In the genomic region with DNA sequence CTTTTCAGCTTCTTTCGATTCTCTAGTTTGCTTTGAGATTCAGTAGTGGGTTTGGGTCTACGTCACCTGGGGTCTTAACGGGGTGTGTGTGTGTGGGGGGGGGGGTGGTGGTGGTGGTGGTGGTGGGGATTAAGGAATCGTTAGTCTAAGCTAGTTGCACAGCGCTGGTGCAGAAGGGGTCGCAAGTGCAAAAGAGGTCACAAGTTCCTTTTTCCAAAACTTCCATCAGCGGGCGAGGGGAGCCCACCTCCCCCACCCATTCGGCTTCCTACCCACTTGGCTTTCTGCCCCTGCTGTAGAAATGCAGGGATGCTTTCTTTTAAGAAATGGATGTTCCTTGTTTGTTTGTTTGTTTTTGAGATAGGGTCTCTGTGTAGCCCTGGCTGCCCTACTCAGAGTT, we compare ENCODE assay signal across 8 mouse cellular contexts. TPM values are rescaled to one million over a fixed set of nuclear protein-coding genes. Genes with fewer than 3 reads are reported as not detected.
DNase-seq lines count a peak whose midpoint lies in the region; ATAC-seq lines count a peak whose summit lies in the region.

No protein-coding gene starts in this region.

- ATAC-seq in heart, embryonic 12.5 days (ENCODE audit: insufficient number of reproducible peaks, low FRiP score): no peak
- ATAC-seq in forebrain, embryonic 16.5 days: 0 out of 2 replicates have a peak, but pooled peaks have one; percentile 4

- H3K9me3 ChIP-seq in heart, embryonic 12.5 days (replicated peaks): no peaks in the 10 kb centered on the region
- H3K9me3 ChIP-seq in forebrain, embryonic 16.5 days (ENCODE audit: control insufficient read depth, low read length): no peaks in the 10 kb centered on the region
- no peaks in the 10 kb centered on the region for H3K9me3 ChIP-seq in midbrain, embryonic 10.5 days (replicated peaks)

- H3K9ac ChIP-seq in heart, embryonic 12.5 days: peak overlapping the region; percentile 57
- peak overlapping the region; percentile 66 for H3K9ac ChIP-seq in forebrain, embryonic 16.5 days (replicated peaks; ENCODE audit: low read depth, low read length)

- H3K27me3 ChIP-seq in heart, embryonic 12.5 days (replicated peaks): peaks cover 4% of the 10 kb centered on the region; the same call in 1 of the 2 replicates
- H3K27me3 ChIP-seq in forebrain, embryonic 16.5 days (replicated peaks; ENCODE audit: control insufficient read depth, insufficient read depth, low read length): peaks cover 5% of the 10 kb centered on the region; the same call in 1 of the 2 replicates
- H3K27me3 ChIP-seq in midbrain, embryonic 10.5 days (ENCODE audit: low read depth, poor library complexity, severe bottlenecking): peaks cover 28% of the 10 kb centered on the region

- peaks cover 9% of the 10 kb centered on the region; the same call in 1 of the 2 replicates for H3K4me1 ChIP-seq in heart, embryonic 12.5 days (replicated peaks)
- peaks cover 6% of the 10 kb centered on the region; the same call in 1 of the 2 replicates for H3K4me1 ChIP-seq in forebrain, embryonic 16.5 days (replicated peaks; ENCODE audit: control insufficient read depth, insufficient read depth, low read length)
- peaks cover 21% of the 10 kb centered on the region for H3K4me1 ChIP-seq in midbrain, embryonic 10.5 days

- intact Hi-C loops in heart, postnatal 10 days (cut with DNase I): no loop called here
- intact Hi-C loops in gastrocnemius, postnatal 36 days (cut with DNase I): loop anchor here (5.0 kb wide), 1 partner anchor 109 kb away; no protein-coding TSS in a partner anchor

- peak overlapping the region; percentile 71 for H3K4me3 ChIP-seq in heart, embryonic 12.5 days
- peak overlapping the region; percentile 63 for H3K4me3 ChIP-seq in forebrain, embryonic 16.5 days (replicated peaks; ENCODE audit: low read length)
- H3K4me3 ChIP-seq in midbrain, embryonic 10.5 days: peak overlapping the region; percentile 67

- 0% methylated on average over 9 of the region's 9 CpGs for WGBS in heart, embryonic 12.5 days
- 0% methylated on average over 9 of the region's 9 CpGs for WGBS in forebrain, embryonic 16.5 days
- under 1% methylated on average over 9 of the region's 9 CpGs for WGBS in midbrain, embryonic 10.5 days

- H3K36me3 ChIP-seq in heart, embryonic 12.5 days: no peaks in the 10 kb centered on the region
- H3K36me3 ChIP-seq in forebrain, embryonic 16.5 days (ENCODE audit: control insufficient read depth, insufficient read depth): no peaks in the 10 kb centered on the region
- H3K36me3 ChIP-seq in midbrain, embryonic 10.5 days: no peaks in the 10 kb centered on the region

- no peak overlapping the region for H3K27ac ChIP-seq in heart, embryonic 12.5 days (ENCODE audit: poor library complexity, severe bottlenecking)
- H3K27ac ChIP-seq in forebrain, embryonic 16.5 days (ENCODE audit: low read length): no peak overlapping the region
- peak overlapping the region; percentile 85 for H3K27ac ChIP-seq in midbrain, embryonic 10.5 days (replicated peaks)

- peak overlapping the region; percentile 87 for H3K4me2 ChIP-seq in heart, embryonic 12.5 days
- H3K4me2 ChIP-seq in forebrain, embryonic 16.5 days (ENCODE audit: low read length): peak overlapping the region; percentile 67

- no peak for DNase-seq in heart, postnatal 10 days
- DNase-seq in ES-CJ7 (ENCODE audit: low read depth, low spot score): peak; percentile 56
- no peak for DNase-seq in midbrain, embryonic 10.5 days (ENCODE audit: low spot score)
- no peak for DNase-seq in natural killer cell, adult 2 months (ENCODE audit: low spot score in 2 of 2)
- no peak for DNase-seq in thymus, postnatal 10 days (ENCODE audit: low spot score in 2 of 2)
- DNase-seq in gastrocnemius, postnatal 36 days: no peak

RNA-seq across cellular contexts. Expression of a gene that starts 16.0 kb away (rescaled TPM):
- polyA plus RNA-seq in heart, embryonic 12.5 days (2016; fragmentation: Nextera tagmentation; extraction: Ambion mirVana): not detected in 2 replicates
- not detected for total RNA-seq in heart, postnatal 10 days (2021)
- not detected in 2 replicates for polyA plus RNA-seq in forebrain, embryonic 16.5 days (2015; fragmentation: Nextera tagmentation; extraction: Ambion mirVana)
- not detected in 2 replicates for polyA plus RNA-seq in midbrain, embryonic 10.5 days (2016; fragmentation: Nextera tagmentation; extraction: Ambion mirVana)
- not detected for total RNA-seq in gastrocnemius, postnatal 36 days (2021)

RNA-seq across cellular contexts. Expression of a gene that starts 35.4 kb away (rescaled TPM):
- not detected in 2 replicates for polyA plus RNA-seq in heart, embryonic 12.5 days (2016; fragmentation: Nextera tagmentation; extraction: Ambion mirVana)
- not detected for total RNA-seq in heart, postnatal 10 days (2021)
- not detected in 2 replicates for polyA plus RNA-seq in forebrain, embryonic 16.5 days (2015; fragmentation: Nextera tagmentation; extraction: Ambion mirVana)
- 0.09 TPM in 1 of 2 replicates, not detected in the other for polyA plus RNA-seq in midbrain, embryonic 10.5 days (2016; fragmentation: Nextera tagmentation; extraction: Ambion mirVana)
- not detected for total RNA-seq in gastrocnemius, postnatal 36 days (2021)
